In the genomic region with DNA sequence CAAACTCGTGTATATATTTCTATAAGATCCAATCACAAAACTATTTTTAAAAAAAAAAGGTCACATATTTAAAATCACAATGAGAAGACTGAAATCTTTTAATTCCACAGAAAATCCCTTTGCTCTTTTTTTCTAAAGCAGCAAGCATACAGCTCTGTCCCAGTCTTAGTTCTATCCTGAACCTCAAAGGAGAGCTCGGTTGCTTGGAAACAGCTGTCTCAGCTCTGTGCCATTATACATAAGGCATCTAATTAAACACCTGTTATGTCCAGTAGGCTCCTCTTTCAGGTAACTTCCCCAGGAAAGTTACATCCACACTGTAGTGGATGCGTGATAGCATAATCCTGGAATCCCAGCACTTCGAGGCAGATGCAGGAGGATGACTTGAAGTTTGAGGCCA, we compare ENCODE assay signal across 13 mouse cellular contexts.
"Had no signal": no experiment of that assay in that cellular context is flagged by ENCODE, and none has a peak within 500 bp of the region (broad histone marks: within the 10 kb centered on the region; RNA-seq: fewer than 3 reads in every experiment).

No protein-coding gene starts in this region.

- H3K4me3 ChIP-seq: kidney, embryonic 15.5 days; limb, embryonic 10.5 days; liver, embryonic 12.5 days; myocyte; neural tube, embryonic 15.5 days had no signal

- H3K9me3 ChIP-seq: kidney, embryonic 15.5 days; limb, embryonic 10.5 days; liver, embryonic 12.5 days; neural tube, embryonic 15.5 days had no signal

- H3K27ac ChIP-seq: kidney, embryonic 15.5 days; limb, embryonic 10.5 days; liver, embryonic 12.5 days; neural tube, embryonic 15.5 days had no signal

- H3K4me1 ChIP-seq: kidney, embryonic 15.5 days; limb, embryonic 10.5 days; liver, embryonic 12.5 days; neural tube, embryonic 15.5 days had no signal

- H3K27me3 ChIP-seq: kidney, embryonic 15.5 days; liver, embryonic 12.5 days; neural tube, embryonic 15.5 days had no signal

- H3K9ac ChIP-seq: kidney, embryonic 15.5 days; liver, embryonic 12.5 days; lung, embryonic 14.5 days; neural tube, embryonic 15.5 days had no signal

- ATAC-seq: liver, embryonic 12.5 days had no signal

- DNase-seq: kidney, adult 18-20 months; kidney, postnatal 14 days; lung, embryonic 14.5 days; lung, postnatal 10 days; lung, postnatal 4 days; right cerebral cortex, adult 18-20 months; right cerebral cortex, postnatal 25 days; thymus, postnatal 36 days had no signal

- H3K36me3 ChIP-seq: kidney, embryonic 15.5 days; limb, embryonic 10.5 days; liver, embryonic 12.5 days; neural tube, embryonic 15.5 days had no signal

- H3K4me2 ChIP-seq: kidney, embryonic 15.5 days; liver, embryonic 12.5 days; lung, embryonic 14.5 days; neural tube, embryonic 15.5 days had no signal
